Mouse (Mus musculus) forebrain, embryonic 16.5 days (tissue): ENCODE data around the gene Arhgap9. TPM values are rescaled to one million over a fixed set of nuclear protein-coding genes. Genes with fewer than 3 reads are reported as not detected.
A peak's percentile ranks its signal among the peaks of the same experiment; 100 is the strongest.

Experiments used
- ATAC-seq: fragments of 200-750 bp; cut with Nextera tagmentation; 2 replicates; pipeline ENCODE4 v1.8.0; 2017; ENCODE audit warnings: mild to moderate bottlenecking, moderate library complexity
- H3K27ac ChIP-seq: fragments of 300-500 bp; sonication (generic); 2 replicates; pipeline ENCODE4 v1.5.1; 2014; ENCODE audit warnings: low read length, control low read depth
- H3K27me3 ChIP-seq: fragments of 300-500 bp; sonication (generic); replicated peaks from 2 replicates; pipeline ENCODE4 v1.6.1; 2014; ENCODE audit warnings: low read length; ENCODE audit not compliant: control insufficient read depth, insufficient read depth
- H3K36me3 ChIP-seq: fragments of 300-500 bp; sonication (generic); 2 replicates; pipeline ENCODE4 v1.6.1; 2014; ENCODE audit not compliant: control insufficient read depth, insufficient read depth
- H3K4me1 ChIP-seq: fragments of 300-500 bp; sonication (generic); replicated peaks from 2 replicates; pipeline ENCODE4 v1.6.1; 2014; ENCODE audit warnings: low read length; ENCODE audit not compliant: control insufficient read depth, insufficient read depth
- H3K4me2 ChIP-seq: fragments of 300-500 bp; sonication (generic); 2 replicates; pipeline ENCODE4 v1.6.1; 2014; ENCODE audit warnings: mild to moderate bottlenecking, low read length, control low read depth
- H3K4me3 ChIP-seq: fragments of 300-500 bp; sonication (generic); replicated peaks from 2 replicates; pipeline ENCODE4 v1.5.1; 2014; ENCODE audit warnings: mild to moderate bottlenecking, low read length, control low read depth
- H3K9ac ChIP-seq: fragments of 300-500 bp; sonication (generic); replicated peaks from 2 replicates; pipeline ENCODE4 v1.6.1; 2014; ENCODE audit warnings: low read depth, low read length, control low read depth
- H3K9me3 ChIP-seq: fragments of 300-500 bp; sonication (generic); 2 replicates; pipeline ENCODE4 v1.6.1; 2016; ENCODE audit warnings: low read length; ENCODE audit not compliant: control insufficient read depth
- WGBS: fragments of 180-500 bp; shearing (Covaris S2); extraction: QIAGEN DNeasy Blood & Tissue Kit; methylation state at CpG from one replicate; pipeline ENCODE4 v1.1.7; 2014; 5-methylcytosine and 5-hydroxymethylcytosine counted together
- polyA plus RNA-seq: library from polyadenylated mRNA; unstranded; fragments of >200 nt; fragmentation: Nextera tagmentation; extraction: Ambion mirVana; gene quantifications from 2 replicates; pipeline ENCODE4 v1.2.1, GENCODE M21; 2015

Gene Arhgap9
- polyA plus RNA-seq, 1 experiment from 2014 or later, result 0.49 TPM

- Histone ChIP-seq H3K4me2 (peak overlapping the region; percentile 54), H3K36me3 (no peaks in the 10 kb centered on the region), H3K27me3 (peaks cover 22% of the 10 kb centered on the region), H3K4me1 (peaks cover 39% of the 10 kb centered on the region), H3K9ac (peak overlapping the region; percentile 28), H3K27ac (no peak overlapping the region), H3K9me3 (no peaks in the 10 kb centered on the region), H3K4me3 (peak overlapping the region; percentile 27)
- WGBS, result under 1% methylated on average over 39 of the region's 42 CpGs
- ATAC-seq, result peak; percentile 30; the same call in 1 of the 2 replicates
Measured at GRCm38 (mm10) chr10:127339683-127340576, 18.2 kb downstream of the Arhgap9 start.

- H3K27ac ChIP-seq, result no peak overlapping the region
- ATAC-seq, result no peak
- WGBS, result under 1% methylated on average over 27 of the region's 27 CpGs
Measured at GRCm38 (mm10) chr10:127340577-127341359, 19.0 kb downstream of the Arhgap9 start.

GRCm38 (mm10) chr10:127341360-127341690 lies 19.6 kb downstream of the Arhgap9 start:
- WGBS, result 0% methylated on average over 9 of the region's 11 CpGs
- peak overlapping the region; percentile 34 for H3K4me3 ChIP-seq
- no peaks in the 10 kb centered on the region for H3K9me3 ChIP-seq
- no peak overlapping the region for H3K9ac ChIP-seq
- ATAC-seq, result no peak
- peaks cover 39% of the 10 kb centered on the region for H3K4me1 ChIP-seq
- peak overlapping the region; percentile 51 for H3K4me2 ChIP-seq
- no peak overlapping the region for H3K27ac ChIP-seq
- H3K27me3 ChIP-seq, result peaks cover 22% of the 10 kb centered on the region
- H3K36me3 ChIP-seq, result no peaks in the 10 kb centered on the region

More at GRCm38 (mm10) chr10:127340577-127341359, 19.0 kb downstream of the Arhgap9 start:
- Histone ChIP-seq H3K27me3 (peaks cover 22% of the 10 kb centered on the region), H3K4me1 (peaks cover 39% of the 10 kb centered on the region), H3K4me2 (peak overlapping the region; percentile 54), H3K36me3 (no peaks in the 10 kb centered on the region), H3K4me3 (peak overlapping the region; percentile 34), H3K9ac (0 out of 2 replicates have a peak overlapping the region, but pooled peaks have one; percentile 17), H3K9me3 (no peaks in the 10 kb centered on the region)

- peak within 1 kb of the TSS; percentile 34 for H3K4me3 ChIP-seq
- no peaks in the 10 kb centered on the region for H3K36me3 ChIP-seq
- no peak within 1 kb of the TSS for H3K27ac ChIP-seq
- H3K4me1 ChIP-seq, result peaks cover 39% of the 10 kb centered on the region
- ATAC-seq, result peak; percentile 38; the same call in 1 of the 2 replicates
- 0 out of 2 replicates have a peak within 1 kb of the TSS, but pooled peaks have one; percentile 17 for H3K9ac ChIP-seq
- H3K4me2 ChIP-seq, result peak within 1 kb of the TSS; percentile 51
- H3K27me3 ChIP-seq, result peaks cover 22% of the 10 kb centered on the region
- under 1% methylated on average over 29 of the region's 29 CpGs for WGBS
- H3K9me3 ChIP-seq, result no peaks in the 10 kb centered on the region
Measured at GRCm38 (mm10) chr10:127341891-127342639, 20.3 kb downstream of the Arhgap9 start, which contains the start of gene Gli1. Gene Gli1, minus strand, starts transcription at chr10:127341974.

DNA sequence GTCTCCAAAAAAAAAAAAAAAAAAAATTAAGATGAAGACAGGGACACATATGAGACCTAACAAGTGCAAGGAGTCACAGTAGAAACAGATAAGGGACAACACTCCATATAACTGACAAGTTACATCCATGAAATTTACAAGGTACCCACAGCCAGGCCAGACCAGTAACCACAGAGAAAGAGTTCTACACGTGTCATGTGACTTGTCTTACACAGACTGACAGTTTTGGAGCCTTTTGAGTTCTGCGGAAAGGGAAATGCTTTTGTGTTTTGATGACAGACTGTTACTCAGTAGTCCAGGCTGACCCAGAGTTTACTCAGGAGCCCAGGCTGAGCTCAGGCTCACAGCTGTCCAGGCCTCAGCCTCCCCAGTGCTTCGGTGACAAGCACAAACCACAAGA lies 21.3 kb downstream of the Arhgap9 start:
- Histone ChIP-seq H3K36me3 (no peaks in the 10 kb centered on the region), H3K4me3 (no peak overlapping the region), H3K27ac (no peak overlapping the region), H3K9ac (no peak overlapping the region), H3K4me2 (no peak overlapping the region), H3K4me1 (peaks cover 39% of the 10 kb centered on the region), H3K9me3 (no peaks in the 10 kb centered on the region), H3K27me3 (peaks cover 22% of the 10 kb centered on the region)
- 66% methylated on average over 3 of the region's 3 CpGs for WGBS
- ATAC-seq, result no peak

DNA sequence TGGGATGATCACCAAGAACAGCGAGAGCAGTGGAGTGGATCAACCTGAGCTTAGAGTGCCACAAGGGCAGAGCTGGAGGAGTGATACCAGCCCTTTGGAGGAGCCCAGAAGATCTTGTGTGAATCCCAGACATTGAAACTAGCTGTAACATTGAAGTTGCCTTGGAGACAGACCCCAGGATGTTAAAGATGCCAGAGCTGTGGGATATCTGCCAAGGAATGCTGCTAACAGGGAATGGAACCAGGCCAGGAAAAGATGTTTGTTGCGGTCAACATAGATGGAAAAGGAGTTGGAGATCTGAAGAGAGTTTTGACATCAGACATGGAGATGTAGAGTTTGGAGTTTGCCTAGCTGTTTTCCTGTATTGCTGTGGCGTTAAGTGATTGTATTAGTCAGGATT lies 24.4 kb downstream of the Arhgap9 start:
- no peak overlapping the region for H3K4me3 ChIP-seq
- WGBS, result 75% methylated on average over 3 of the region's 3 CpGs
- no peak overlapping the region for H3K4me2 ChIP-seq
- no peak for ATAC-seq
- peaks cover 14% of the 10 kb centered on the region for H3K4me1 ChIP-seq
- no peak overlapping the region for H3K27ac ChIP-seq
- H3K36me3 ChIP-seq, result no peaks in the 10 kb centered on the region
- H3K9me3 ChIP-seq, result no peaks in the 10 kb centered on the region
- no peak overlapping the region for H3K9ac ChIP-seq
- H3K27me3 ChIP-seq, result peaks cover 11% of the 10 kb centered on the region

DNA sequence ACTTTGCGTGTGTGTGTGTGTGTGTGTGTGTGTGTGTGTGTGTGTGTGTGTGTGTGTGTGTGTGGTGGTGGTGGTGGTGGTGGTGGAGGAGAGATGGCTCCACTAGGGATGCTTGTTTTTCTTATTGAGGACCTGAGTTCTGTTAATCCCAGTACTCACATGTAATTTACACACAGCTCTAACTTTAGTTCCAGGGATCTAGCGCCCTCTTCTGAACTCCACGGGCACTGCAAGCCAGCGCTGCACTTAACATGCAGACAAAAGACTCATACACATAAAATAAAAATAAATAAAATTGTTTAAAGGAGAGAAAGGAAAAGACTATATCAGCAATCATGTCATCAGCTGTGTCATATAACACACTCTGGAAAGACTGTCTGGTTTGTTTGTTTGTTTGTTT lies 27.2 kb downstream of the Arhgap9 start:
- H3K4me1 ChIP-seq, result no peaks in the 10 kb centered on the region
- 74% methylated on average over 4 of the region's 4 CpGs for WGBS

DNA sequence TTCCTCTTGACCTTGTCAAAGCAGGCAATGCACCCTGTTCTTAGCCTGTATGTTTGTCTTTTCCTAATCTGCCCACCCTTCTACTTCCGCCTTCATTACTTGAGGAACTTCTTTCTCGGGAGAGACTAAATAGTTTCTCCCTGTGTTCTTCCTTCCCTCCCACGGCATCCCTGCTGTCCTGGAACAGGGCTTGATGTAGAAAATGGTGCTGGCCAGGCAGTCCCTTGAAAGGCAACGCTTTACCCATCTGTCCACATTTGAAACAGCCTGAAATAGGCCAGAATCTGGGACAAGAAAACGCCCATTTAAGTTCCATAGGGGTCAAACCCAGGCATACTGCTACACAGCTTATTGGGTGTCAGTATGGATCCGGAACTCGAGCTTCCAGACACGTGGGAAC lies 28.0 kb downstream of the Arhgap9 start:
- WGBS, result 81% methylated on average over 8 of the region's 8 CpGs

More for the DNA sequence above, 27.2 kb downstream of the Arhgap9 start:
- Histone ChIP-seq H3K4me3 (no peak overlapping the region), H3K9me3 (no peaks in the 10 kb centered on the region), H3K9ac (no peak overlapping the region), H3K36me3 (no peaks in the 10 kb centered on the region), H3K4me2 (no peak overlapping the region), H3K27me3 (no peaks in the 10 kb centered on the region; the same call in 1 of the 2 replicates), H3K27ac (no peak overlapping the region)
- ATAC-seq, result no peak

More for the DNA sequence above, 28.0 kb downstream of the Arhgap9 start:
- Histone ChIP-seq H3K4me1 (no peaks in the 10 kb centered on the region), H3K27ac (no peak overlapping the region), H3K4me2 (no peak overlapping the region), H3K9ac (no peak overlapping the region), H3K4me3 (no peak overlapping the region), H3K27me3 (no peaks in the 10 kb centered on the region; the same call in 1 of the 2 replicates), H3K36me3 (no peaks in the 10 kb centered on the region), H3K9me3 (no peaks in the 10 kb centered on the region)
- 0 out of 2 replicates have a peak, but pooled peaks have one; percentile 26 for ATAC-seq
